Mouse (Mus musculus): ENCODE measurements at regions not wholly inside any gene's neighbourhood (a gene's known extent, or its start where the extent isn't known, plus 50 kb on each side); places are given as distances from the start of the nearest gene placed in this dataset.

GRCm38 (mm10) chr11:22626407-22626806 lies 114.5 kb downstream of the Tmem17 start:
- H3K4me2 ChIP-seq (ENCODE audit: low read length), result no peak overlapping the region
- H3K36me3 ChIP-seq (ENCODE audit: insufficient read depth, low read length), result no peaks in the 10 kb centered on the region
- no peak overlapping the region for H3K4me3 ChIP-seq (replicated peaks; ENCODE audit: low read depth, low read length)
- no peak overlapping the region for H3K27ac ChIP-seq
- ATAC-seq (replicated peaks; ENCODE audit: low FRiP score, low read depth) (no peak), DNase-seq (ENCODE audit: low spot score) (no peak)
- peaks cover 11% of the 10 kb centered on the region; the same call in 1 of the 2 replicates for H3K4me1 ChIP-seq (replicated peaks; ENCODE audit: insufficient read depth, low read length)
- no peaks in the 10 kb centered on the region for H3K27me3 ChIP-seq (ENCODE audit: insufficient read depth, low read length)
- no peak overlapping the region for H3K9ac ChIP-seq (ENCODE audit: low read depth, low read length)
- H3K9me3 ChIP-seq (replicated peaks; ENCODE audit: low read length), result no peaks in the 10 kb centered on the region
- no peak for TF ChIP-seq CTCF (IDR thresholded peaks at IDR 0.05; ENCODE audit: low read depth)
- 84% methylated on average over 1 of the region's 1 CpGs for WGBS

GRCm38 (mm10) chr11:22628497-22628896 lies 116.6 kb downstream of the Tmem17 start:
- Histone ChIP-seq H3K9me3 (replicated peaks; ENCODE audit: low read length) (no peaks in the 10 kb centered on the region), H3K4me2 (ENCODE audit: low read length) (no peak overlapping the region), H3K4me3 (replicated peaks; ENCODE audit: low read depth, low read length) (no peak overlapping the region), H3K4me1 (replicated peaks; ENCODE audit: insufficient read depth, low read length) (peaks cover 15% of the 10 kb centered on the region; the same call in 1 of the 2 replicates), H3K9ac (ENCODE audit: low read depth, low read length) (no peak overlapping the region), H3K27me3 (ENCODE audit: insufficient read depth, low read length) (no peaks in the 10 kb centered on the region), H3K27ac (peak overlapping the region; percentile 86), H3K36me3 (ENCODE audit: insufficient read depth, low read length) (no peaks in the 10 kb centered on the region)
- TF ChIP-seq CTCF (IDR thresholded peaks at IDR 0.05; ENCODE audit: low read depth), result no peak
- no peak for ATAC-seq (replicated peaks; ENCODE audit: low FRiP score, low read depth)
- peak; percentile 71 for DNase-seq (ENCODE audit: low spot score)
- 61% methylated on average over 5 of the region's 5 CpGs for WGBS

- WGBS, result 61% methylated on average over 5 of the region's 5 CpGs
- Histone ChIP-seq H3K9ac (ENCODE audit: low read depth, low read length) (no peak overlapping the region), H3K9me3 (replicated peaks; ENCODE audit: low read length) (no peaks in the 10 kb centered on the region), H3K4me1 (replicated peaks; ENCODE audit: insufficient read depth, low read length) (peaks cover 15% of the 10 kb centered on the region; the same call in 1 of the 2 replicates), H3K36me3 (ENCODE audit: insufficient read depth, low read length) (no peaks in the 10 kb centered on the region), H3K4me2 (ENCODE audit: low read length) (no peak overlapping the region), H3K27me3 (ENCODE audit: insufficient read depth, low read length) (no peaks in the 10 kb centered on the region), H3K27ac (peak overlapping the region; percentile 86), H3K4me3 (replicated peaks; ENCODE audit: low read depth, low read length) (no peak overlapping the region)
- TF ChIP-seq CTCF (IDR thresholded peaks at IDR 0.05; ENCODE audit: low read depth), result no peak
- no peak for ATAC-seq (replicated peaks; ENCODE audit: low FRiP score, low read depth)
- peak; percentile 79 for DNase-seq (ENCODE audit: low spot score)
These were observed 117.1 kb downstream of the Tmem17 start for GRCm38 (mm10) chr11:22628979-22629378.

GRCm38 (mm10) chr11:22629581-22629980 lies 117.7 kb downstream of the Tmem17 start:
- WGBS, result 5% methylated on average over 13 of the region's 13 CpGs
- no peaks in the 10 kb centered on the region for H3K36me3 ChIP-seq (ENCODE audit: insufficient read depth, low read length)
- H3K4me2 ChIP-seq (ENCODE audit: low read length), result peak overlapping the region; percentile 52
- no peaks in the 10 kb centered on the region for H3K27me3 ChIP-seq (ENCODE audit: insufficient read depth, low read length)
- H3K9me3 ChIP-seq (replicated peaks; ENCODE audit: low read length), result no peaks in the 10 kb centered on the region
- peaks cover 15% of the 10 kb centered on the region; the same call in 1 of the 2 replicates for H3K4me1 ChIP-seq (replicated peaks; ENCODE audit: insufficient read depth, low read length)
- ATAC-seq (replicated peaks; ENCODE audit: low FRiP score, low read depth) (peak; percentile 57), DNase-seq (ENCODE audit: low spot score) (peak; percentile 80)
- TF ChIP-seq CTCF (IDR thresholded peaks at IDR 0.05; ENCODE audit: low read depth), result no peak
- H3K9ac ChIP-seq (ENCODE audit: low read depth, low read length), result peak overlapping the region; percentile 41; the same call in 1 of the 2 replicates
- 0 out of 2 replicates have a peak overlapping the region, but pooled peaks have one; percentile 4 for H3K4me3 ChIP-seq (replicated peaks; ENCODE audit: low read depth, low read length)
- peak overlapping the region; percentile 86 for H3K27ac ChIP-seq

GRCm38 (mm10) chr11:22629991-22630390 lies 118.1 kb downstream of the Tmem17 start:
- peak overlapping the region; percentile 41; the same call in 1 of the 2 replicates for H3K9ac ChIP-seq (ENCODE audit: low read depth, low read length)
- 17% methylated on average over 4 of the region's 4 CpGs for WGBS
- H3K4me2 ChIP-seq (ENCODE audit: low read length), result peak overlapping the region; percentile 52
- H3K4me1 ChIP-seq (replicated peaks; ENCODE audit: insufficient read depth, low read length), result peaks cover 15% of the 10 kb centered on the region; the same call in 1 of the 2 replicates
- H3K27me3 ChIP-seq (ENCODE audit: insufficient read depth, low read length), result no peaks in the 10 kb centered on the region
- DNase-seq (ENCODE audit: low spot score) (peak; percentile 42), ATAC-seq (replicated peaks; ENCODE audit: low FRiP score, low read depth) (peak; percentile 18)
- TF ChIP-seq CTCF (IDR thresholded peaks at IDR 0.05; ENCODE audit: low read depth), result no peak
- peak overlapping the region; percentile 86 for H3K27ac ChIP-seq
- H3K36me3 ChIP-seq (ENCODE audit: insufficient read depth, low read length), result no peaks in the 10 kb centered on the region
- H3K9me3 ChIP-seq (replicated peaks; ENCODE audit: low read length), result no peaks in the 10 kb centered on the region
- 0 out of 2 replicates have a peak overlapping the region, but pooled peaks have one; percentile 4 for H3K4me3 ChIP-seq (replicated peaks; ENCODE audit: low read depth, low read length)

GRCm38 (mm10) chr11:22630982-22631381 lies 119.1 kb downstream of the Tmem17 start:
- no peaks in the 10 kb centered on the region for H3K36me3 ChIP-seq (ENCODE audit: insufficient read depth, low read length)
- WGBS, result 74% methylated on average over 5 of the region's 5 CpGs

More at GRCm38 (mm10) chr11:22630982-22631381, 119.1 kb downstream of the Tmem17 start:
- Histone ChIP-seq H3K4me1 (replicated peaks; ENCODE audit: insufficient read depth, low read length) (peaks cover 17% of the 10 kb centered on the region; the same call in 1 of the 2 replicates), H3K27ac (0 out of 2 replicates have a peak overlapping the region, but pooled peaks have one; percentile 19), H3K9me3 (replicated peaks; ENCODE audit: low read length) (no peaks in the 10 kb centered on the region), H3K4me2 (ENCODE audit: low read length) (no peak overlapping the region), H3K9ac (ENCODE audit: low read depth, low read length) (no peak overlapping the region), H3K4me3 (replicated peaks; ENCODE audit: low read depth, low read length) (no peak overlapping the region), H3K27me3 (ENCODE audit: insufficient read depth, low read length) (no peaks in the 10 kb centered on the region)
- TF ChIP-seq CTCF (IDR thresholded peaks at IDR 0.05; ENCODE audit: low read depth), result no peak
- no peak for DNase-seq (ENCODE audit: low spot score)
- ATAC-seq (replicated peaks; ENCODE audit: low FRiP score, low read depth), result no peak

Measured in kidney, postnatal 0 days (tissue).